Mouse (Mus musculus) heart, postnatal 0 days (tissue): Measurements from ENCODE around the gene Syn3.

Experiments
- CTCF ChIP-seq: IDR thresholded peaks from 2 replicates; pipeline ENCODE4 v1.5.1; 2016; ENCODE audit warnings: antibody characterized with exemption, control low read depth, low read depth
- EP300 ChIP-seq: IDR thresholded peaks from 2 replicates; pipeline ENCODE4 v1.6.1; 2016; ENCODE audit warnings: antibody characterized with exemption, low read depth

- TF ChIP-seq CTCF, result no peak
- TF ChIP-seq EP300, result no peak
Observed at GRCm38 (mm10) chr10:86137106-86137505, 361.6 kb downstream of the Syn3 start.
